Mouse (Mus musculus) adrenal gland, postnatal 25 days (tissue): ENCODE measurements around the gene Cryba4. TPM values are rescaled to one million over a fixed set of nuclear protein-coding genes. Genes with fewer than 3 reads are reported as not detected.

ENCODE experiments used
- DNase-seq: peaks from one replicate; pipeline ENCODE4 v3.0.0; 2021; ENCODE audit warnings: mixed read lengths
- total RNA-seq: library from RNA; stranded (reverse); gene quantifications from 2 replicates; pipeline ENCODE4 v1.2.3, GENCODE M21; 2021

Gene Cryba4
- total RNA-seq, 1 experiment from 2014 or later: 14.8 TPM

DNA sequence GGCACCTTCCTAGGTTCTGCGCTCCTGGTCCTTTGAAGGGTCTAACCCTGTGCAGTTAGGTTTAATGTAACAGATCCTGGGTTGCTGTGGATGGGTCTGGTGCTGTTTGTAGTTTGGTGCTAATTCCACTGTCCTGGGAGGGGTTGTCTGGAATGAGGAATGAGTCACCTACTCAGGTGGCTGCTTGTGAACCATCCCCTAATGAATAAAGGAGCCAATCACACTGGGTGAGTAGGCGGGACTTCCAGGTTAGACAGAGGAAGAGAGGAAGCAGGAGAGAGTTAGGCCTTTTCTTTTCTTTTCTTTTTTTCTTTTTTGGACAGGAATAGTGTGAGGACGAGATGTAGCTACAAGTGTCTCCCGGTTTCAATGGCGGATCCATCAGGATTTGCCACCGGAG lies 52.7 kb downstream of the Cryba4 start:
- DNase-seq: no peak

Other genes starting within 250 kb of the Cryba4 start
- gene Crybb1, start 3.3 kb upstream of the Cryba4 start, total RNA-seq: 1.1 and 2.7 TPM in 2 replicates
- 144 and 210 TPM in 2 replicates for gene Tpst2, start 24.2 kb upstream of the Cryba4 start, total RNA-seq
- 33.3 and 38.6 TPM in 2 replicates for gene Tfip11, start 73.8 kb upstream of the Cryba4 start, total RNA-seq
- gene Srrd, start 90.5 kb upstream of the Cryba4 start, total RNA-seq: 22.4 and 29.1 TPM in 2 replicates
- gene Hps4, start 90.6 kb upstream of the Cryba4 start, total RNA-seq: 32.8 and 36.7 TPM in 2 replicates
- 0.36 TPM in 1 of 2 replicates, not detected in the other for gene Gm6583, start 103.5 kb upstream of the Cryba4 start, total RNA-seq
- gene Asphd2, start 142.3 kb upstream of the Cryba4 start, total RNA-seq: 1.4 and 2.5 TPM in 2 replicates
- not detected in 2 replicates for gene Gm6588, start 196.9 kb upstream of the Cryba4 start, total RNA-seq